Mouse (Mus musculus): ENCODE data around the gene Col4a2. TPM values are rescaled to one million over a fixed set of nuclear protein-coding genes. Genes with fewer than 3 reads are reported as not detected.
A peak's percentile ranks its signal among the peaks of the same experiment; 100 is the strongest.

The Col4a2 gene
- polyA plus RNA-seq, 1 experiment from 2014 or later: 39.1 TPM

DNA sequence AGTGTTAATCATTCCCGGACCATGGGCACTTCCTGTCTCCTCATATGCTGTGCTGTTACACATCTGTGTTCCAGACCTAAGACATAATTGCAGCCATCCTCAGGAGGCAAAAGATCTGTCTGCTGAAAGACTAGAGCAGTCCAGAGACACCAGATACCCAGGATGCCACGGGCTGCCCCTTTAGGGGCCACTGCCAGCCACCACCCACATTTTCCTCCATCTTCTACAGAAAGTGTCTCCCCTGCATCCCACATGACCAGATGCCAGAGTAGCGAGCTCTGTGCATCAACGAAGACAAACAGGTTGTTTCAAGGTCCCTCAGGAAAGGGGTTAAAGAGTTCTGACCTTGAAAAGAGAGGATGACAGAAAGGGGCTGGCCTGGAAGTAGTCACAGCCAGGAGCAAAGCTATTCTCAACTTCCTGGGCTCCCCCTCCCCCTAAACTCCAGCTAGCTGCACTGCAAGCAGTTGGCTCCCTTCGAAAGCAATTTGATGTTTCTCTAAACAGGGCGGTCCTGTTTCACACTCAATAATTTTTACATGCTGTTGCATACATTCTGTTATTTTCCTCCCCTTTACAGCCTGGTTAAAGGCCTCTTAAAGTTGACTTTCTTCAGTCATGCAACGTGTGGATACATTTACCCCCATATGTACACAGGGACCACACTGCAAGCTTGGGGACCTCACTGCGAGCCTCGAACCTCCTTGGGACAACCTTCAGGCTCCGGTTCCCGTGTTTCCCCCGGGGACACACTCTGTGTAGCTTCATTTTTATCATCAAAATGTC, 13.9 kb upstream of the Col4a2 start:
- Histone ChIP-seq H3K4me3 (replicated peaks) (no peak overlapping the region), H3K9me3 (no peaks in the 10 kb centered on the region), H3K27ac (no peak overlapping the region), H3K36me3 (no peaks in the 10 kb centered on the region), H3K27me3 (no peaks in the 10 kb centered on the region), H3K9ac (replicated peaks) (no peak overlapping the region), H3K4me2 (replicated peaks) (no peak overlapping the region), H3K4me1 (replicated peaks) (no peaks in the 10 kb centered on the region)
- no peak for ATAC-seq
- WGBS: 83% methylated on average over 12 of the region's 12 CpGs

DNA sequence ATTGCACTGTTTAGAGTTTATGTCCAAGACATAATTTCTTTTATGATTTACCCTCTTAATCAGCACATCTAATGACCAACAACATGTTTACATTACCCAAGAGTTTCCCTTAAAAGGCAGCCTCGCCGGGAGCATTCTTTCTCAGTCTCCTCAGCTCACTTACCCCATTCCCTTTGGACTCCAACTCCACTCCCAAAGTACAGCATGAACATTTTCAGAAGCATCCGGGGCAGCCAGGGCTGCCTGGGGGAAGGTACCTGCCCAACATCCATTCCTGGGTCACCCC, 13.3 kb upstream of the Col4a2 start:
- H3K4me2 ChIP-seq (replicated peaks): no peak overlapping the region
- no peaks in the 10 kb centered on the region for H3K36me3 ChIP-seq
- ATAC-seq: no peak
- no peak overlapping the region for H3K9ac ChIP-seq (replicated peaks)
- no peaks in the 10 kb centered on the region for H3K9me3 ChIP-seq
- no peaks in the 10 kb centered on the region for H3K4me1 ChIP-seq (replicated peaks)
- no peak overlapping the region for H3K4me3 ChIP-seq (replicated peaks)
- no peaks in the 10 kb centered on the region for H3K27me3 ChIP-seq
- WGBS: 87% methylated on average over 3 of the region's 3 CpGs
- no peak overlapping the region for H3K27ac ChIP-seq

DNA sequence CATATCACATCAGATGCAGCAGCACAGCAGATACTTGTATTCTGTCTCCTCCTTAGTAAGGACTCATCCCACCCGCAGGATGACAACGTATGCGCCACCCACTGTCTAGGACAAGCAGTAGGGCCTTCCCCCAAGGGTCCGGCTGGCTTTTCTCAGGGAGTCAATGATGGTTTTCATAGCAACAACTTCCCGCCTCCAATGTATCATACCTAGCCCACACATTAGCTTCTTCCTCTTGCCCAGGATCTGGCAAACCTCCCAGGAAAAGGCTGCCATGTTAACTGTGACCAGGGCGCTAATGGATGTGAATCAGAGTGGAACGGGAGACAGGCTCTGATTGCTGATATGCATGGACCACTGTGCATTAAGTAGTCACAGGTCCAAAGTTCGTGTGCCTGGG, 12.2 kb upstream of the Col4a2 start:
- H3K27ac ChIP-seq: no peak overlapping the region
- H3K27me3 ChIP-seq: no peaks in the 10 kb centered on the region
- WGBS: 87% methylated on average over 8 of the region's 8 CpGs
- no peaks in the 10 kb centered on the region for H3K36me3 ChIP-seq
- 0 out of 2 replicates have a peak, but pooled peaks have one; percentile 17 for ATAC-seq
- H3K4me1 ChIP-seq (replicated peaks): no peaks in the 10 kb centered on the region
- H3K9me3 ChIP-seq: no peaks in the 10 kb centered on the region
- H3K4me2 ChIP-seq (replicated peaks): no peak overlapping the region
- H3K4me3 ChIP-seq (replicated peaks): no peak overlapping the region
- H3K9ac ChIP-seq (replicated peaks): no peak overlapping the region

DNA sequence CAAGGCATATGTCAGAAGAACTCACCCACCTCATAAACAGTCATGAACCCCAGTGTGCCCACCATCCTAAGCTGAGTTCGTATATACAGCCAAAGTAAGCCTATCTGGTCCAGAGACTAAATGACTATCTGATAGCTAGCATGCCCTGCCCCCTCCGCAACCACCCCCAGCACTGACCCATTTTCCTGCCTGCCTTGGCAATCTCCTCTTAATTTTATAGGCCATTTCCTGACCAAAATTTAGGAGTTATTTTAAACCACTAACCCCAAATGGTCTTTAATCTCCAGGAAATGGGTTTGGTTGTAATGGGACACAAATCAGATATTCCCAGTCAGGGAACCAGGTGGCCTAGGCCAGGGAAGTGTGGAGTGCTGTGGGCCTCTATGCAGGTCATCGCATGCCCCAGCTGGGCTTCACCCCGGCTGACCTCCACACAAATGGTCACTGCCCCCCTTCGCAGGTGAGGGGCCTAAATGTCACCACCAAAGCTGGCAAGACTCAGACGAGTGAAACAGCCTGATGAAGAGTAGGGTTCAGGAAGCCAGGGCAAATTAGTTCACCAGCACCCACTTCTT, 8.5 kb upstream of the Col4a2 start:
- ATAC-seq: no peak
- H3K27me3 ChIP-seq: peaks cover 11% of the 10 kb centered on the region; the same call in 1 of the 2 replicates
- no peak overlapping the region for H3K9ac ChIP-seq (replicated peaks)
- WGBS: 90% methylated on average over 6 of the region's 6 CpGs
- no peak overlapping the region for H3K27ac ChIP-seq
- 0 out of 2 replicates have a peak, but pooled peaks cover 10% of the 10 kb centered on the region for H3K4me1 ChIP-seq (replicated peaks)
- no peak overlapping the region for H3K4me2 ChIP-seq (replicated peaks)
- no peaks in the 10 kb centered on the region for H3K36me3 ChIP-seq
- H3K4me3 ChIP-seq (replicated peaks): no peak overlapping the region
- H3K9me3 ChIP-seq: no peaks in the 10 kb centered on the region

DNA sequence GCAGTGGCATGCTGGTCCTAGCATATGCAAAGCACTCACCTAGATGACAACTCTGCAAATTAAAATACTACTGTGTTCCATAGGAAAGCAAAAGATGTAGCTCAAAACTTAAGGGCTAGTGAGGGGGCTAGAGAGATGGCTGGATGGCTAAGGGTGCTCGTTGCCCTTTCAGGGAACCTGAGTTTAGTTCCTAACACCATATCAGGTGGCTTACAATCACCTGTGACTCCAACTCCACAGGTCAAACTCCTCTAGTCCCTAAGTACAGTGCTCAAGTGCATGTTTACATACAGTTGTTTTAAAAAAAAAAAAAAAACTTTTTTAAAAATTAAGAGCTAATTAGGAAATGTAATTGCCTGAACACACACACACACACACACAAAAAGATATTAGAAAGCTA, 7.1 kb upstream of the Col4a2 start:
- no peak for ATAC-seq
- no peak overlapping the region for H3K9ac ChIP-seq (replicated peaks)
- peaks cover 25% of the 10 kb centered on the region for H3K27me3 ChIP-seq
- 88% methylated on average over 1 of the region's 1 CpGs for WGBS
- H3K27ac ChIP-seq: no peak overlapping the region
- no peak overlapping the region for H3K4me3 ChIP-seq (replicated peaks)
- no peaks in the 10 kb centered on the region for H3K9me3 ChIP-seq
- H3K4me2 ChIP-seq (replicated peaks): no peak overlapping the region
- 0 out of 2 replicates have a peak, but pooled peaks cover 10% of the 10 kb centered on the region for H3K4me1 ChIP-seq (replicated peaks)
- no peaks in the 10 kb centered on the region for H3K36me3 ChIP-seq

DNA sequence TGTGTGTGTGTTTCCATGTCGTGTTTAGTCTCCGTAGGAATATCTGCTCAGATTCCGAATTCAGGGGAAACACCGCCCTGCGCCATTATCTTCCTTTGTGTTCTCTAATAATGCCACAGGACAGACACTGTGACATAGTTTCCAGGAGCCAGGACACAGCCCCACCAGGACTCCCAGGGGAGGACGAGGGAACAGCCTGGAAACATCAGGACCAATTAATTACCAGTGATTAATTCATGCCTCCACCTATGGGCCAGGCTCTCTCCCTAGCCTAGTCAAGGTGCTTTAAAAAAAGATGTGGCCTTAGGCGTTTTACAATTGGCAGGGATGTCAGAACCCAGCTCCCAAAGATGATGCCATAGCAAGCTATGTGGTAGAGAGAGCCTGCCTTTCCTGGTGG, 5.2 kb upstream of the Col4a2 start:
- WGBS: 74% methylated on average over 7 of the region's 7 CpGs
- Histone ChIP-seq H3K27ac (no peak overlapping the region), H3K9me3 (no peaks in the 10 kb centered on the region), H3K4me3 (replicated peaks) (no peak overlapping the region), H3K4me2 (replicated peaks) (no peak overlapping the region), H3K36me3 (no peaks in the 10 kb centered on the region), H3K4me1 (replicated peaks) (peaks cover 20% of the 10 kb centered on the region), H3K27me3 (peaks cover 45% of the 10 kb centered on the region), H3K9ac (replicated peaks) (no peak overlapping the region)
- ATAC-seq: 0 out of 2 replicates have a peak, but pooled peaks have one; percentile 7

DNA sequence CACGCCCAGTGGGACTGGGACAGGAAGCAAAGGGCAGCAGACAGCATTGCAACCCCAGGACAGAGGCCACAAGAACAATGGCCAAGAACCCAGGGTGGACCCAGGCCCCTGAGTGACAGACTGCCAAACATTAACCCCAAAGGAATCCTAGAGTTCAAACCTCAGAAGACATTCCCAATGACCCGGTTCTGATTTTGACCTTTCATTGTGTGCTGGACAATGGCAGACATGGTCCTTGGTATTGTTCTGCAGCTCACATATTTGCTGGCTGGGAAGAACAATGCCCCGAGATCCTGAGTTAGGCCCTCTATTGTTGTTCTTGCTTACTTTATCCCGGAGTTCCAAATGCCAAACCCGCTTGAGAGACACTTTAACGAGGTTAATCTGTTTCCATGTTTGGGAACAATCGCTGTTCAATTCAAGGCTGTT, 4.0 kb upstream of the Col4a2 start:
- ATAC-seq: no peak
- no peak overlapping the region for H3K27ac ChIP-seq
- H3K27me3 ChIP-seq: peaks cover 56% of the 10 kb centered on the region
- no peak overlapping the region for H3K9ac ChIP-seq (replicated peaks)
- no peaks in the 10 kb centered on the region for H3K36me3 ChIP-seq
- 11% methylated on average over 7 of the region's 7 CpGs for WGBS
- H3K4me1 ChIP-seq (replicated peaks): peaks cover 31% of the 10 kb centered on the region
- H3K4me2 ChIP-seq (replicated peaks): no peak overlapping the region
- no peaks in the 10 kb centered on the region for H3K9me3 ChIP-seq
- no peak overlapping the region for H3K4me3 ChIP-seq (replicated peaks)

DNA sequence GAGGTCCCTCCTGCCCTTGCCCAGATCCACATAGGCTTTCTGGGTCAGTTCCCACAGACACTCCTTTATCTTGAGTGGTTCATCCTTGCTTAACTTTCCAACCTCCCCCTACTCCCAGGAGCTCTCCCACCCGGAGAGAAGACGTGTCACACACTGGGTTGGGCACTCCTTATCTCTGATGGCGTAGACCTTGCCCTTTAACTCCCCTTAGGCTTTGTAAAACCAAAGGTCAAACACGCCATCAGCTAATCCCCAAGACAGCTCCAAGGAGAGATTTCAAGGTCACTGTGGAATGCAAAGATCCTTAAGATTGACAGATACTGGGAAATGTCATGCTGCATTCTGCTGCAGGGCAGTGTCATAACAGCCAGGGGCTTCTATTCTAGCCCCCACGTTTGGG, 3.4 kb upstream of the Col4a2 start:
- 25% methylated on average over 5 of the region's 5 CpGs for whole genome bisulfite sequencing
- no peak for ATAC-seq
- Histone ChIP-seq H3K27me3 (peaks cover 62% of the 10 kb centered on the region), H3K9me3 (no peaks in the 10 kb centered on the region), H3K4me2 (replicated peaks) (no peak overlapping the region), H3K9ac (replicated peaks) (no peak overlapping the region), H3K4me1 (replicated peaks) (peaks cover 36% of the 10 kb centered on the region), H3K27ac (no peak overlapping the region), H3K36me3 (no peaks in the 10 kb centered on the region), H3K4me3 (replicated peaks) (no peak overlapping the region)

DNA sequence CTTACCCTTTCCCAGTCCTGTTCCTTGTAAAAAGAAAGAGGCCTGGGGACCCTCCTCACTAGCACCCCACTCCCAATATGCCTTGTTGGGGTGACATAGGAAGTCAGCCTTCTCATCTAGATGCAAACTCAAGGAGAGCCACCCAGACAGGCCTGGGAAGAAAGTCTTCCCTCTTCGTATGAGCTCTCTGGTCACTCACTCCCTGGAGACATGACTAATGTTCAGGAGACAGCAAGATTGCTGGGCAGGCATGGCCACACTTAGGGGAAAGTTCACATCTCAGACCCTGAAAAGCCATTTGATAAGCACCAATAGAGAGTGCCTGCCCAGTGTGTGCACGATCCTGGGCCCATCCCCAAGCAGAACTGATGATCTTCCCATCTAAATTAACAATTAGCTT, 2.6 kb upstream of the Col4a2 start:
- no peak overlapping the region for H3K9ac ChIP-seq (replicated peaks)
- ATAC-seq: no peak
- H3K27me3 ChIP-seq: peaks cover 71% of the 10 kb centered on the region
- H3K4me2 ChIP-seq (replicated peaks): peak overlapping the region; percentile 17; the same call in 1 of the 2 replicates
- H3K4me1 ChIP-seq (replicated peaks): peaks cover 36% of the 10 kb centered on the region
- no peak overlapping the region for H3K27ac ChIP-seq
- no peaks in the 10 kb centered on the region for H3K9me3 ChIP-seq
- H3K4me3 ChIP-seq (replicated peaks): no peak overlapping the region
- H3K36me3 ChIP-seq: no peaks in the 10 kb centered on the region
- WGBS: 74% methylated on average over 2 of the region's 2 CpGs

DNA sequence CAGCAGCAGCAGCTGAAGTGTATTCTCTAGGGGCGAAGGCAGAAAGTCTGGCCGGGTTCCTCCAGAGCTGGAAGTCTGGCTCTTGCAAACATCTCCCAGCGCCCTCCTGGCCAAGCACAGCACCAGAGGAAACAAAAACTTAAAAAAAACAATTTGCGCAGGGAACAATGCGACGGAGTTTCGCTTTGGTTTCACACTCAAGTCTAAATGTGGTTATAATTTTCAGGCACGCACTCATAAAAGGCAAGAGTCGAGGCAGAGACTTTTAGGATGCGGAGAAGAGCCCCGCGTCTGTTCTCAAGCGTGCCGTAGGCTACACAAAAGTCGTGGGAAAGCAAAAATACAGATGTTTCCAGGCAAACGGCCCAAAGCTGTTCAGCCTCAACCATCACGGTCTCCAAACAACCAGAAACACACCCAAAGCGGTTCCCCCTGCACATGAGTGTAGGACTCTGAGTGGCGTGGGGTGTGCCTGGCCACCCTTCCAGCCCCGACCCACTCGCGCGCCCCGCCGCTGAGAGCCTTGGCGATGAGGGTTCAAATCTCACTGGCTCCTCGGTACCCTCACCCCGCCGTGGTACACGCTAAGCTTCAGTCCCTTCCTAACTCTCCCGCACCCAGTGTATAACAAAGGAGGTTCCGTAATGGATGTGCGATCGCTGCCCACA, 790 bp upstream of the Col4a2 start:
- WGBS: 4% methylated on average over 34 of the region's 34 CpGs
- Histone ChIP-seq H3K27me3 (peaks cover 88% of the 10 kb centered on the region), H3K27ac (no peak overlapping the region), H3K4me2 (replicated peaks) (peak overlapping the region; percentile 88), H3K4me3 (replicated peaks) (peak overlapping the region; percentile 54), H3K9me3 (no peaks in the 10 kb centered on the region), H3K36me3 (no peaks in the 10 kb centered on the region), H3K4me1 (replicated peaks) (peaks cover 36% of the 10 kb centered on the region), H3K9ac (replicated peaks) (peak overlapping the region; percentile 70)
- ATAC-seq: no peak; the same call in none of the 2 replicates

DNA sequence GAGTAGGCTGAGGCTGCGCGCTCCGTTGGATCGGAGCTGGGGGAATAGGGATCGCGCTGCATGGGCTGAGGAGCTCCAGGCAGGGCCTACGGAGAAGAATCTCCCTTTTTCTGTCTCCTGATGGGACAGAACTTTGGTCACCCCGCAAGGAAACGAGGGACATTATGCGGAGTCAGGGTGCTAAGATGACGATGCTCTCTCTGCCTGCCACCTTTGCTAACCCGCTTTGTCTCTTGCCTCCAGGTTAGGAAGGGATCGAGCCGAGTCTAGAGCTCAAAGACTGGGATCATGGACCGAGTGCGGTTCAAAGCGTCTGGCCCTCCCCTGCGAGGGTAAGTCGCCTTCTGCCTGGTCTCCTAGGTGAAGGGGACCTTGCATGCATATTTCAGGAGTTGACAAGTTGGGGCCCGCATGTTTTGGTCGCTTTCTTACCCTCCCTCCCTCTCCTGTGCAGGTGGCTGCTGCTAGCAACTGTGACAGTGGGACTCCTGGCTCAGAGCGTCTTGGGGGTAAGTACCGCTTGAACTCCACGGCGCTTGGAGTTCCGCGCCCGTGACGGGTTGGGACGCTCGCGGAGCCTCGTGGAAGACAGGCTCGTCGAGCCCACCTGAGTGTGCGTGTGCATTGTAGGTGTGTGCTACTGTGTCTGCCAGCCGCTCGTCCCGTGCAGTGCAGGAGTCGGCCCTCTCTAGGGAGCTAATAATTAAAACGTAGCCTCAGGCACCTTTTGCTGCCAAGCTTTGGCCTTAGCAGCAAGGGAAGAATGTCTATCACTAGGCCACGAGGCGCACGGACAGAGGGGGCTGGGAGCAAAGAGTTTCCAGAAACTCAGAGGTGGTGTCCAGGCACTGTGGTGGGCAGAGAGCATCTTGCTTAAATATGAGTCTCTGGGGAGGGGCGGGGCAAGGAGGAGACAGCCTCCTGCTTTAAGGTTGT, 839 bp downstream of the Col4a2 start:
- Histone ChIP-seq H3K9me3 (no peaks in the 10 kb centered on the region), H3K4me3 (replicated peaks) (peak overlapping the region; percentile 54), H3K4me1 (replicated peaks) (peaks cover 26% of the 10 kb centered on the region), H3K4me2 (replicated peaks) (peak overlapping the region; percentile 88), H3K27me3 (peaks cover 84% of the 10 kb centered on the region), H3K27ac (no peak overlapping the region), H3K36me3 (no peaks in the 10 kb centered on the region), H3K9ac (replicated peaks) (peak overlapping the region; percentile 70)
- 3% methylated on average over 45 of the region's 45 CpGs for WGBS
- peak; percentile 59 for ATAC-seq
